Mouse (Mus musculus) hindbrain, embryonic 11.5 days (tissue): Measurements from ENCODE around the gene Sox6. TPM values are rescaled to one million over a fixed set of nuclear protein-coding genes. Genes with fewer than 3 reads are reported as not detected.
A peak's percentile ranks its signal among the peaks of the same experiment; 100 is the strongest.

Source experiments
- ATAC-seq: fragments of 200-750 bp; cut with Nextera tagmentation; 2 replicates; pipeline ENCODE4 v1.8.0; 2017; ENCODE audit warnings: mild to moderate bottlenecking, moderate TSS enrichment, moderate library complexity; ENCODE audit not compliant: low FRiP score
- DNase-seq: peaks from one replicate; pipeline ENCODE4 v3.0.0-alpha.2; 2015; ENCODE audit warnings: low spot score
- H3K27ac ChIP-seq: fragments of 300-500 bp; sonication (generic); 2 replicates; pipeline ENCODE4 v1.5.1; 2014; ENCODE audit warnings: mild to moderate bottlenecking, low read depth, low read length
- H3K27me3 ChIP-seq: fragments of 300-500 bp; sonication (generic); 2 replicates; pipeline ENCODE4 v1.6.1; 2014; ENCODE audit warnings: mild to moderate bottlenecking, low read length, moderate library complexity, mixed read lengths; ENCODE audit not compliant: control insufficient read depth, insufficient read depth
- H3K36me3 ChIP-seq: fragments of 300-500 bp; sonication (generic); 2 replicates; pipeline ENCODE4 v1.6.1; 2014; ENCODE audit warnings: mild to moderate bottlenecking, low read length, moderate library complexity, mixed read lengths; ENCODE audit not compliant: control insufficient read depth, insufficient read depth
- H3K4me1 ChIP-seq: fragments of 300-500 bp; sonication (generic); replicated peaks from 2 replicates; pipeline ENCODE4 v1.6.1; 2014; ENCODE audit warnings: low read length, mixed read lengths; ENCODE audit not compliant: control insufficient read depth, insufficient read depth
- H3K4me2 ChIP-seq: fragments of 300-500 bp; sonication (generic); replicated peaks from 2 replicates; pipeline ENCODE4 v1.6.1; 2014; ENCODE audit warnings: mild to moderate bottlenecking, low read depth, low read length
- H3K4me3 ChIP-seq: fragments of 300-500 bp; sonication (generic); 2 replicates; pipeline ENCODE4 v1.5.1; 2014; ENCODE audit warnings: low read depth, low read length
- H3K9ac ChIP-seq: fragments of 300-500 bp; sonication (generic); 2 replicates; pipeline ENCODE4 v1.6.1; 2014; ENCODE audit warnings: low read depth, low read length
- H3K9me3 ChIP-seq: fragments of 300-500 bp; sonication (generic); 2 replicates; pipeline ENCODE4 v1.6.1; 2016; ENCODE audit warnings: low read length; ENCODE audit not compliant: control insufficient read depth
- WGBS: fragments of 180-500 bp; shearing (Covaris S2); extraction: QIAGEN DNeasy Blood & Tissue Kit; methylation state at CpG from one replicate; pipeline ENCODE4 v1.1.7; 2014; 5-methylcytosine and 5-hydroxymethylcytosine counted together
- polyA plus RNA-seq: library from polyadenylated mRNA; unstranded; fragments of >200 nt; fragmentation: Nextera tagmentation; extraction: Ambion mirVana; gene quantifications from 2 replicates; pipeline ENCODE4 v1.2.1, GENCODE M21; 2014

Gene Sox6
- polyA plus RNA-seq, 1 experiment from 2014 or later = 49.4 TPM

DNA sequence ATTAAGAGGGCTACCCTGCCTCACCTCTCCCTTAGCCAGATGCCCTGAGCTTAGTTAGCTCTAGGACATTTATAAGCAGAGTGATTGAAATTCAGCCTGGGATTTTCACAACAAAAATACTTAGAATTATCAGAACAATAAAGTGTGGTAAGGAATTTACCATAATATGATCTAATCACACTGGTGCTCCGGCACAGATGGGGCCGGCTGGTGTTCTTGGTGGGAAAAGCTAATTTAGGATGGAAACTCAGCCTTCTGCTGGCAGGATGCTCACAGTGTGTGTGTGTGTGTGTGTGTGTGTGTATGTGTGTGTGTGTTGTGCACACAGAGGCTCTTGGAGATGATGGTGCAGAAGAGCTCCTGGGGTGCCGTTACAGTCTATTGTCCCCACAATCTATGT lies 501.0 kb downstream of the Sox6 start:
- DNase-seq (no peak), ATAC-seq (no peak)
- no peak overlapping the region for H3K4me3 ChIP-seq
- no peak overlapping the region for H3K4me2 ChIP-seq
- H3K9me3 ChIP-seq = no peaks in the 10 kb centered on the region
- no peak overlapping the region for H3K27ac ChIP-seq
- no peak overlapping the region for H3K9ac ChIP-seq
- H3K27me3 ChIP-seq = no peaks in the 10 kb centered on the region
- 86% methylated on average over 3 of the region's 3 CpGs for WGBS
- H3K4me1 ChIP-seq = no peaks in the 10 kb centered on the region
- no peaks in the 10 kb centered on the region for H3K36me3 ChIP-seq

DNA sequence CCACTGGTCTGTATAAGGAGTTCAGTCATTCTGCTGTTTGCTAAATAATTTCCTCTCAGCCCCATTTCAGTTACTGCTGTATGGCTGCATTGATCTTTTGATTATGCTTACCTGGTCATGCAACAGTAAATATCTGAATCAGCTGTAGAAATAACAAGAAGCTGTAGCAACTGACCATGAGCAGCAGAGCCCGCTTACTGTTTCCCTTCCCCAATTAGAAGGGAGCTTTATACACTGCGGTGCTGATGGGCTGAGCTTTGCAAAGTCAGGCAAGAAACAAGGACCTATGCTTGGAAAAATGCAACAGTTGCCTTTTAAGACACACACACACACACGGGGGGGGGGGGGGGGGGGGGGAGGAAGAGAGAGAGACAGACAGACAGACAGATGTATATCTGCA lies 502.1 kb downstream of the Sox6 start:
- H3K4me2 ChIP-seq = no peak overlapping the region
- no peak overlapping the region for H3K4me3 ChIP-seq
- ATAC-seq (no peak), DNase-seq (no peak)
- H3K9ac ChIP-seq = no peak overlapping the region
- no peaks in the 10 kb centered on the region for H3K9me3 ChIP-seq
- WGBS = 73% methylated on average over 3 of the region's 3 CpGs
- no peaks in the 10 kb centered on the region for H3K4me1 ChIP-seq
- no peaks in the 10 kb centered on the region for H3K36me3 ChIP-seq
- no peaks in the 10 kb centered on the region for H3K27me3 ChIP-seq
- H3K27ac ChIP-seq = no peak overlapping the region

DNA sequence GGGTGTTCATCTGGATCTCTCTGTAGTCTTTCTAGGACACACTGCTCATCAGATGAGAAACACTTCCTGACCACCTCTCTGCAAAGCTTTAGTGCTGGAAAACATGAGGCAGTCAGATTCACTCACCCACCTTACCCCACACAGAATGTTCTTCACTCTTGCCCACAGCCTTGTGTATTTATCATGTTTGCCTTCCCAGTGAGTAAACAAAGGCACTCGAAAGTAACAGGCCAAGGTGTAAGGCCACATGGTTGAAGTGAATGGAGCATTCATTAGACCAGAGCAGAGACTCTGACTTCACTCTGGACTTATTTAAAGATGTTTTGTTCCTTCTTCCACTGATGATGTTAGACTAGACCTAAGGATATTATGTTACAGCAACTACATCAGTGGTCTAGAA lies 506.7 kb downstream of the Sox6 start:
- Histone ChIP-seq H3K36me3 (no peaks in the 10 kb centered on the region), H3K9ac (no peak overlapping the region), H3K4me2 (no peak overlapping the region), H3K4me1 (no peaks in the 10 kb centered on the region), H3K4me3 (no peak overlapping the region), H3K9me3 (no peaks in the 10 kb centered on the region), H3K27me3 (no peaks in the 10 kb centered on the region), H3K27ac (no peak overlapping the region)
- ATAC-seq = no peak
- WGBS = 77% methylated on average over 1 of the region's 1 CpGs
- no peak for DNase-seq

DNA sequence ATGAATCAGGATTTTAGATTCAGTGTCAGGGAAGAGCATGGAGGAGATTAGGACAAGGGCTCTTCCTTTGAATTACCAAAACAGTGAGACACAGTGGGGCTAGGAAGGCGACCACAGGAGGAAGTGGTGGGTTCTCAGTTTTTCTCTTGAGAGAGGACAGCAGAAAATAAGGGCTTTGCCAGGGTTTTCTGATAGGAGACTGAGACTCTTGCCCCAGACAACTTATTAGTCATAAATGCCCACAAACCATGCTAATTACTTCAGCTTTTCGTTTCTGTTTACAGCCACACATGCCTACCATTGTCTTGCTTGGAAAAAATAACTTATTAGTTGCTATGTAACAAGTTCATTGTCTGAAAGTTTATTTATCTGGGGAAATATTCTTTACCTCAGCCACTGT lies 507.4 kb downstream of the Sox6 start:
- Histone ChIP-seq H3K4me1 (no peaks in the 10 kb centered on the region), H3K27ac (no peak overlapping the region), H3K36me3 (no peaks in the 10 kb centered on the region), H3K9me3 (no peaks in the 10 kb centered on the region), H3K4me2 (no peak overlapping the region), H3K27me3 (no peaks in the 10 kb centered on the region), H3K4me3 (no peak overlapping the region), H3K9ac (no peak overlapping the region)
- no peak for ATAC-seq
- no peak for DNase-seq
- WGBS = 60% methylated on average over 2 of the region's 2 CpGs

DNA sequence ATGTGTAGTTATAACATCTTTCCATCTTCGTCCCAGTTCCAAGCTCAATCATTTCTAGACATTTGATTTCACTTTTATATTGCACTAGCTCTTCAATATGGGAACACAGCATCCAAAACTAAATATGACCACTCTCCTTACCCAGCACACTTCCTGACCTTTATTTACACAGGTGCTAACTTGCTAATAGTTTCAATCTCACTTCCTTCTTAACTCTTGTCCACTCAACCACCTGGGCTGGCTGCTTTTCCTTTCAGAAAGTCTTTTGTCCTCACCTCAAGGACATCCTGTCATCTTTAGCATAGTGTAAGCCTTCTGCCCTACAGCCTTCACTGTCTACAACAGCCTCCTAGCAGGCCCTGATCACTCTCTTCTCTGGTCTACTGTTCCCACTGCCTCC lies 520.9 kb downstream of the Sox6 start:
- 0 out of 2 replicates have a peak, but pooled peaks cover 2% of the 10 kb centered on the region for H3K4me1 ChIP-seq
- H3K27ac ChIP-seq = no peak overlapping the region
- H3K9me3 ChIP-seq = no peaks in the 10 kb centered on the region
- ATAC-seq = no peak
- H3K36me3 ChIP-seq = no peaks in the 10 kb centered on the region
- H3K4me3 ChIP-seq = no peak overlapping the region
- H3K4me2 ChIP-seq = no peak overlapping the region
- no peaks in the 10 kb centered on the region for H3K27me3 ChIP-seq
- WGBS = 97% methylated on average over 1 of the region's 1 CpGs
- H3K9ac ChIP-seq = no peak overlapping the region
- no peak for DNase-seq

DNA sequence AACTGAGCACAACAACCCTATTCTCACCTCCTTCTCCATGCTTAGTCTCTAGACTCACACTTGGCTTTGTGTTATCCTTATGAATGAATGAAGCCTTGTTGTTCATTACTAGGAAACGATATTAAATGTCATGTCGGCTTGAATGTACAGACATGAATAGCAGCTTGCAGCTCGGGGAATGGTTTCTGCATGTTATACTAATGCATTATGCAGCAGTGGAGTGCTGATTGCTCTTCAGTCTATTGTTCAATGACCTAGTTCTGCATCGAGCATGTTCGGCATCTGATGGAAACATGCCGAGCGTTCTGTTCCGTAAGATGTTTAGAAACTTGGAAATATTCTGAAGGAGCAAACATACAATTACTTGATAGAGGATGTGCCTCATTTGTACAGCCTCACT lies 524.9 kb downstream of the Sox6 start:
- H3K4me2 ChIP-seq = no peak overlapping the region
- no peak overlapping the region for H3K27ac ChIP-seq
- ATAC-seq = no peak
- no peak overlapping the region for H3K4me3 ChIP-seq
- 59% methylated on average over 8 of the region's 8 CpGs for WGBS
- no peaks in the 10 kb centered on the region for H3K27me3 ChIP-seq
- no peak overlapping the region for H3K9ac ChIP-seq
- no peak for DNase-seq
- no peaks in the 10 kb centered on the region for H3K9me3 ChIP-seq
- H3K36me3 ChIP-seq = no peaks in the 10 kb centered on the region
- H3K4me1 ChIP-seq = 0 out of 2 replicates have a peak, but pooled peaks cover 2% of the 10 kb centered on the region

DNA sequence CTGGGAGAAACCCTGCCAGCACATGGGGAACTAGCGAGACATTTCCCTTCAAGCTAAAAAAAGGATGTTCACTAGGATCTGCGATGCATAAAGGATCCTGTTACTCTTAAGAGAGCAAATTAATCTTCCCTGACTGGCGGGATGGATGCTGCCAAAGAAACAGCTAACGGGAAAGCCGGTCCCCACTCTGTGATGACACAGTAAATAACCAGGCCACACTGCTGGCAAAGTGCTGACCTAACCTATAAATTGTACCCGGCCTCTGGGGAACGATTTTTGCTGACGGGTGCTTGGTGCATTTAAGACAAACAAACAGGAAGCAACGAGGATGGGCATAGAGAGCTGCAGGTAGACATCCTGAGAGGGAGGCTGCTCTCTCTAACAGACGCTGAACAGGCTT lies 526.8 kb downstream of the Sox6 start:
- no peak overlapping the region for H3K27ac ChIP-seq
- H3K27me3 ChIP-seq = no peaks in the 10 kb centered on the region
- no peak overlapping the region for H3K4me2 ChIP-seq
- DNase-seq (no peak), ATAC-seq (no peak)
- H3K36me3 ChIP-seq = no peaks in the 10 kb centered on the region
- 57% methylated on average over 10 of the region's 10 CpGs for WGBS
- 0 out of 2 replicates have a peak, but pooled peaks cover 2% of the 10 kb centered on the region for H3K4me1 ChIP-seq
- H3K9ac ChIP-seq = no peak overlapping the region
- no peaks in the 10 kb centered on the region for H3K9me3 ChIP-seq
- no peak overlapping the region for H3K4me3 ChIP-seq

DNA sequence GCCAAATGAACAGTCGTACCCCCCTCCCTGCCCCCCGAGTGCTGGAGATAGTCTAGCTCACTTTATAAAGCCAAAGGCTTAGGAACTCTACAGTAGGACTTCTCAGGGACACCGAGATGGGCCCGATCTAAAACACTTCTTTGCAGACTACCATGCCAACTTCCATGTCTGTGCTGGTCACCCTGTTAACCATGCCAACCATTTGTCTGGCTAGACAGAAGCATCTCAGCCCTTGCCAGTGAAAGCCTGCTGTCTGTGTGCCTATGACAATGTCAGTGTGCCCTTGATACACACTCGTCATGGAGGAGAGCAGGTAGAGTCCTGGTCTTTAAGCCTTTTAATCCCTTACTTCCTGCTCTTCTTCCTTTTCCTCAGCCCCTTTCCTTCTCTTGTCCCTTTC lies 527.5 kb downstream of the Sox6 start:
- no peak overlapping the region for H3K4me3 ChIP-seq
- no peak overlapping the region for H3K27ac ChIP-seq
- no peak for ATAC-seq
- no peaks in the 10 kb centered on the region for H3K36me3 ChIP-seq
- DNase-seq = no peak
- no peak overlapping the region for H3K4me2 ChIP-seq
- H3K9me3 ChIP-seq = no peaks in the 10 kb centered on the region
- no peak overlapping the region for H3K9ac ChIP-seq
- H3K27me3 ChIP-seq = no peaks in the 10 kb centered on the region
- 93% methylated on average over 5 of the region's 5 CpGs for WGBS
- 0 out of 2 replicates have a peak, but pooled peaks cover 2% of the 10 kb centered on the region for H3K4me1 ChIP-seq

DNA sequence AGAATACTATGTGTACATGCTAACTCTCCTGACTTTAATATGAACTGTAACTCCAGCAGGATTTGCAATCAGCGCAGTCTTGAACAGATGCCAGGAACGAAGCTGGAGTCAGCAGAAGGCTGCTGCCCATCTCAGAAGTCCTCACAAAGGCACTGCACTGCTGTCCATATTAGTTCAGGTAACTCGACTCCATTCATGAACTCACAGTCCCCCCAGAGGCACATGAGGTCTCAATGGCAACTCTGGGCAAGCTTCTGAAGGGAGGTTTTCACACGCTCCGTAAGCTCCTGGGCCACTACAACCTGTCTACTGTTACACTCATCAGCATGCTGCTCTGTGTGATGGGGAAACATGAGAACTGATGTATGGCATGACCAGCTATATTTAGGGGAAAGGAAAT lies 528.6 kb downstream of the Sox6 start:
- DNase-seq = peak; percentile 25
- 68% methylated on average over 5 of the region's 5 CpGs for WGBS
- ATAC-seq = no peak
- no peaks in the 10 kb centered on the region for H3K36me3 ChIP-seq
- H3K4me2 ChIP-seq = no peak overlapping the region
- H3K4me3 ChIP-seq = no peak overlapping the region
- no peaks in the 10 kb centered on the region for H3K27me3 ChIP-seq
- no peaks in the 10 kb centered on the region for H3K9me3 ChIP-seq
- H3K4me1 ChIP-seq = 0 out of 2 replicates have a peak, but pooled peaks cover 2% of the 10 kb centered on the region
- no peak overlapping the region for H3K9ac ChIP-seq
- H3K27ac ChIP-seq = no peak overlapping the region
